Mouse (Mus musculus) liver, embryonic 12.5 days (tissue): Measurements from ENCODE around the gene Taf4. TPM values are rescaled to one million over a fixed set of nuclear protein-coding genes. Genes with fewer than 3 reads are reported as not detected.

Source experiments
- ATAC-seq: fragments of 200-750 bp; cut with Nextera tagmentation; 2 replicates; pipeline ENCODE4 v1.8.0; 2017; ENCODE audit warnings: moderate number of reproducible peaks, mild to moderate bottlenecking, moderate library complexity
- H3K27ac ChIP-seq: fragments of 300-500 bp; sonication (generic); 2 replicates; pipeline ENCODE4 v1.5.1; 2016; ENCODE audit warnings: mild to moderate bottlenecking
- H3K27me3 ChIP-seq: fragments of 300-500 bp; sonication (generic); replicated peaks from 2 replicates; pipeline ENCODE4 v1.6.1; 2016; ENCODE audit warnings: mild to moderate bottlenecking, moderate library complexity
- H3K36me3 ChIP-seq: fragments of 300-500 bp; sonication (generic); 2 replicates; pipeline ENCODE4 v1.6.1; 2016; ENCODE audit warnings: mild to moderate bottlenecking, moderate library complexity
- H3K4me1 ChIP-seq: fragments of 300-500 bp; sonication (generic); 2 replicates; pipeline ENCODE4 v1.6.1; 2016
- H3K4me2 ChIP-seq: fragments of 300-500 bp; sonication (generic); 2 replicates; pipeline ENCODE4 v1.6.1; 2016; ENCODE audit warnings: mild to moderate bottlenecking, moderate library complexity
- H3K4me3 ChIP-seq: fragments of 300-500 bp; sonication (generic); 2 replicates; pipeline ENCODE4 v1.5.1; 2016; ENCODE audit warnings: mild to moderate bottlenecking, moderate library complexity
- H3K9ac ChIP-seq: fragments of 300-500 bp; sonication (generic); 2 replicates; pipeline ENCODE4 v1.6.1; 2016; ENCODE audit warnings: mild to moderate bottlenecking, moderate library complexity
- H3K9me3 ChIP-seq: fragments of 300-500 bp; sonication (generic); replicated peaks from 2 replicates; pipeline ENCODE4 v1.6.1; 2016; ENCODE audit warnings: mild to moderate bottlenecking, moderate library complexity
- WGBS: fragments of 180-500 bp; shearing (Covaris S2); methylation state at CpG from one replicate; pipeline ENCODE4 v1.1.7; 2016; ENCODE audit not compliant: insufficient replicate concordance; 5-methylcytosine and 5-hydroxymethylcytosine counted together
- polyA plus RNA-seq: library from polyadenylated mRNA; unstranded; fragments of >200 nt; fragmentation: Nextera tagmentation; extraction: Ambion mirVana; gene quantifications from 2 replicates; pipeline ENCODE4 v1.2.1, GENCODE M21; 2016

The Taf4 gene
- polyA plus RNA-seq, 1 experiment from 2014 or later = 2.6 TPM

DNA sequence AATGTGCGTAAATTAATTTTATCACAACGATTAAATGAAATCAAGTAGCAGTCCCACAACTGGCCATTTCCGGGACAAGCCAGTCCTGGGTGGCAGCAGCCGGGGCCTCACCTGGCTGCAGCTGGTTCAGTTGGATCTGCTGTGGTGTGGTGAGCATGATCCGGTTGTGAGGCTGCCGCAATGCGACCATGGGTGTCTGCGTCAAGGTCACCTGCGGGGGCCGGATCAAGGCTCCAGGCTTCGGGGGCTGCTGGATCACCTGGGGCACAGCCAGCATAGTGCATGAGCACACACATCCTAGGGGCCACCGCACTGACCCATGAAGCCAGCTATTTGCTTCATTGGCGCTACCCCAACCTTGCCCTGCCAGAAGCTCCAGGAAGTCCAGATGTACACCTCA is 47.3 kb downstream of the Taf4 start:
- Histone ChIP-seq H3K4me2 (no peak overlapping the region), H3K27ac (no peak overlapping the region), H3K9me3 (no peaks in the 10 kb centered on the region), H3K4me1 (no peaks in the 10 kb centered on the region), H3K9ac (no peak overlapping the region), H3K4me3 (no peak overlapping the region), H3K27me3 (no peaks in the 10 kb centered on the region), H3K36me3 (peaks cover 97% of the 10 kb centered on the region)
- no peak for ATAC-seq
- WGBS = 93% methylated on average over 13 of the region's 13 CpGs

- no peak overlapping the region for H3K9ac ChIP-seq
- no peak overlapping the region for H3K4me2 ChIP-seq
- no peaks in the 10 kb centered on the region for H3K4me1 ChIP-seq
- H3K36me3 ChIP-seq = peaks cover 97% of the 10 kb centered on the region
- WGBS = 87% methylated on average over 6 of the region's 6 CpGs
- H3K9me3 ChIP-seq = no peaks in the 10 kb centered on the region
- no peak for ATAC-seq
- no peaks in the 10 kb centered on the region for H3K27me3 ChIP-seq
- no peak overlapping the region for H3K27ac ChIP-seq
- H3K4me3 ChIP-seq = no peak overlapping the region
Measured at GRCm38 (mm10) chr2:179924038-179924437, 52.4 kb downstream of the Taf4 start.

DNA sequence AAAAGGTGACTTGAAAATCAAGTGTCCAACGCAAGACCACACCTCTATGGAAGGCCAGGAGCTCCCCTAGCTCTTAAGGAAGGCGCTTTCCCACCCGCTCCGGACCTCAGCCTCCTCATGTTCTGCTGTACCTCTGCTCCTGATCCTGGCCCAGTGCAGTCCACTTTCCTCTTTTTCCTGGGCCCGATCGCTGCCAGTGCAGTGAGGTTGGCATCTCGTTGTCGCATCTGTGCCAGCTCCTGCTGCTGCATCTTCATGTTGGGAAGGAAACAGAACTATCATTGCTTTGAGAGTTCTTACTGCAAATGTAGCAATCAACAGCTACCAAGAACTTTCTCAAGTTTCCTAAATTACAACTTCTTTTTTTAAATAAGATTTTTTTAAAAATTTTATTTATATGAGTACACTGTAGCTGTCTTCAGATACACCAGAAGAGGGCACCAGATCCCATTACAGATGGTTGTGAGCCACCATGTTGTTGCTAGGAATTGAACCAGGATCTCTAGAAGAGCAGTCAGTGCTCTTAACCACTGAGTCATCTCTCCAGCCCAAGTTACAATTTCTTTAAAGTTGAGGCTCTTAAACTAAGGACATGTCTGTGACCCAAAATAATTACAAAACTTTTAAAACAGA is 55.3 kb downstream of the Taf4 start:
- no peak overlapping the region for H3K4me2 ChIP-seq
- H3K27ac ChIP-seq = no peak overlapping the region
- no peak for ATAC-seq
- peaks cover 99% of the 10 kb centered on the region for H3K36me3 ChIP-seq
- no peak overlapping the region for H3K9ac ChIP-seq
- no peaks in the 10 kb centered on the region for H3K27me3 ChIP-seq
- H3K4me1 ChIP-seq = no peaks in the 10 kb centered on the region
- H3K9me3 ChIP-seq = no peaks in the 10 kb centered on the region
- no peak overlapping the region for H3K4me3 ChIP-seq
- WGBS = 91% methylated on average over 8 of the region's 8 CpGs

- no peak overlapping the region for H3K9ac ChIP-seq
- H3K27ac ChIP-seq = no peak overlapping the region
- H3K36me3 ChIP-seq = peaks cover 98% of the 10 kb centered on the region
- H3K4me1 ChIP-seq = no peaks in the 10 kb centered on the region
- 74% methylated on average over 4 of the region's 4 CpGs for WGBS
- no peak overlapping the region for H3K4me3 ChIP-seq
- H3K4me2 ChIP-seq = no peak overlapping the region
- H3K9me3 ChIP-seq = no peaks in the 10 kb centered on the region
- H3K27me3 ChIP-seq = no peaks in the 10 kb centered on the region
- no peak for ATAC-seq
Measured at GRCm38 (mm10) chr2:179920042-179920441, 56.4 kb downstream of the Taf4 start.

DNA sequence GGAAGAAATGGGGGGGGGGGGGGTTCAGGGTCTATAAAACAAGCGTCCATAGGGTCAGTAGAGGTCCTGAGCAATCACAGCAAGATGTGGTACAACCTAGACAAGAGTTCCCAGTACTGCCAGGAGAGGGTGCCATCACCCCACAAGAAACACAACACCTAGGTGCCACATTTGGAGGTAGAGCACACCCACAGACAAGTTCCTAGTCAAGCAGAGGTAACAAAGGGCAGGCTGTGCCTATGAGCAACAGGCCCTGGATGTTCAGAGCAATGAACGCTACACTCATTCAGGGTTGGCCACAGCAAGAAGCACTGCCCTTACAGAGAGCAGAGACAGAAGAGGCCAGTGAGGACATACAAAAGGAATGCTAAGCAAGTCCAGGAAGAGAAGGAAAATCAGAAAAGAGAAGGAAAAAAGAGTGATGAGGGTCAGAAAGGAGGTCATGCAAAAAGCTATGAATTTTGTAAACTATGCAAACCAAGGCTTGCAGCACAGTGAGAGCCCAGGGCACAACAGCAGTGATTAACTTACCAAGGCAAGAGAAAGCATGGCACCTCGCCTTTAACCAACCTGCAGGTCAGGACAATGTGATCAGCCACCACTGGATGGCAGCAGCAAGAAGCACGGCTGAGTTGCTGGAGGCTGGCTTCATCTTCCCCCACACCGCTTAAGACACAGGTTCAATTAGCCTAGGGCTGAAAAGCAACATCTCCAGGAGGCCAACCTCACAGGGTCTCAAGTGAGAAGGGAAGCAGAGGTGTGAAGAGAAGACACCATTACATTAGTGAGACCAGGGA is 59.4 kb downstream of the Taf4 start:
- WGBS = 43% methylated on average over 5 of the region's 5 CpGs
- H3K27me3 ChIP-seq = no peaks in the 10 kb centered on the region
- H3K36me3 ChIP-seq = peaks cover 98% of the 10 kb centered on the region

GRCm38 (mm10) chr2:179914246-179914645 is 62.2 kb downstream of the Taf4 start:
- Histone ChIP-seq H3K27ac (no peak overlapping the region), H3K4me1 (no peaks in the 10 kb centered on the region), H3K36me3 (peaks cover 79% of the 10 kb centered on the region), H3K27me3 (no peaks in the 10 kb centered on the region), H3K4me3 (no peak overlapping the region), H3K9ac (no peak overlapping the region), H3K4me2 (no peak overlapping the region), H3K9me3 (no peaks in the 10 kb centered on the region)
- ATAC-seq = no peak
- WGBS = 76% methylated on average over 2 of the region's 2 CpGs

More for the DNA sequence above, 59.4 kb downstream of the Taf4 start:
- Histone ChIP-seq H3K4me3 (no peak overlapping the region), H3K9ac (no peak overlapping the region), H3K4me1 (no peaks in the 10 kb centered on the region), H3K4me2 (no peak overlapping the region), H3K9me3 (no peaks in the 10 kb centered on the region), H3K27ac (no peak overlapping the region)
- ATAC-seq = peak; percentile 63

DNA sequence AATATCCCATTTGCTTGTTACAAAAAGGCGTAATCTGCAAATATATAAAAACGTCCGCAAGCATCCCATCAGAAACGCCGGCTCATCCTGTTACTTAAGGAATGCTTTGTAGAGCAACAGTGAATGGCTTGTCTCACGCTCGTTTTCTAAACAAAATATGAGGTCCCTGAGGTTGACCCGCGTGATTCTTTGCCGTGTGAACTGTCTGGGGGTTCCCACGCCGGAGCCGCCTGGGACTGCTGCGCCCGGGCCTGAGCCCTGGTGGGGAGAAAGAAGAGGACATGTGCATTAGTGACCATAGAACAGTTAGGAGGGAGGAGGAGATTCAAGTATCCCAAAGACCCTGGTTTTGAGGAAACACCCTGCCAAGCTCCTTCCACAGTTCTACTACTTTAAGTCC is 63.1 kb downstream of the Taf4 start:
- H3K4me2 ChIP-seq = no peak overlapping the region
- no peak overlapping the region for H3K9ac ChIP-seq
- H3K36me3 ChIP-seq = peaks cover 71% of the 10 kb centered on the region
- H3K27ac ChIP-seq = no peak overlapping the region
- H3K4me3 ChIP-seq = no peak overlapping the region
- WGBS = 90% methylated on average over 15 of the region's 15 CpGs
- H3K27me3 ChIP-seq = no peaks in the 10 kb centered on the region
- no peaks in the 10 kb centered on the region for H3K4me1 ChIP-seq
- H3K9me3 ChIP-seq = no peaks in the 10 kb centered on the region
- no peak for ATAC-seq

DNA sequence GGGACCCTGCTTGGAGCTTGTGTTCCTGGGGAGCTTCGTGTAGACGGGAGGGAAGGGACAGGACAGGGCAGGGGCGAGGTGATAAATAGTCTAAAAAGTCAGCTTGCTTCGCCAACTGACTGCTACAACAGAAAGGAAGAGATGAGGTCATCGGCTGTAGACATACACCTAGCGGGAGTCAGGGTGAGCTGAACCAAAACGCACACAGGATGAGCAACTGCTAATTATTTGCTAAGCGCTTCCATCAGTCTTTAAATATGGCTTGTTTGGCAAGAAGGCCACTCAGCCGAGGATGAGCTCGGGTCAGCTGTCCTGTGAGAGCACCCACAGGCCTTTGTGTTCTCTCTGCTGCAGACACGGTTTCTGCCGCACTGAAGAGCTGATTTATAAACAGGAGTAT is 63.5 kb downstream of the Taf4 start:
- Histone ChIP-seq H3K4me2 (no peak overlapping the region), H3K4me1 (no peaks in the 10 kb centered on the region), H3K9me3 (no peaks in the 10 kb centered on the region), H3K9ac (no peak overlapping the region), H3K36me3 (peaks cover 66% of the 10 kb centered on the region), H3K4me3 (no peak overlapping the region), H3K27me3 (no peaks in the 10 kb centered on the region), H3K27ac (no peak overlapping the region)
- ATAC-seq = no peak
- 74% methylated on average over 12 of the region's 12 CpGs for WGBS

DNA sequence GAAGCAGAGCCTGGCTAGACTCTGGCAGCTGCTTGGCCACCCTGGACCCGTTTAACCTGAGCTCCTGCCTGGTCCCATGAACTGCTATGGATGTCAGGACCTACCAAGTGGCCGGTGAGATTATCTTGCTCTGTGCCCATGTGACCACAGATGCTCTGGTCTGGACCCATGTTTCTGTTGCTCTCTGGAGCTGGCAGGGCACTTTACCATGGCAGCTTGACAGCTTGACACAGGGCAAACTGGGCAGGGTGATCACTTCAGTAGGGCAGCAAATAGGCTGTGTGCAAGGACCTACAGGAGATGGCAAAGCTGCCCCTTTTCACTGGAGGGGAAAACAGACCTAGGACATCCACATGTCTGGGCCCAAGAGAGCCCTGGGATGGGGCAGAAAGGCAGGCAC is 79.5 kb downstream of the Taf4 start:
- H3K9ac ChIP-seq = no peak overlapping the region
- ATAC-seq = no peak
- no peak overlapping the region for H3K4me3 ChIP-seq
- H3K27ac ChIP-seq = no peak overlapping the region
- H3K4me2 ChIP-seq = no peak overlapping the region
- no peaks in the 10 kb centered on the region for H3K4me1 ChIP-seq
- WGBS = 69% methylated on average over 2 of the region's 2 CpGs
- no peaks in the 10 kb centered on the region for H3K36me3 ChIP-seq
- H3K9me3 ChIP-seq = no peaks in the 10 kb centered on the region
- no peaks in the 10 kb centered on the region for H3K27me3 ChIP-seq

- Histone ChIP-seq H3K27ac (no peak overlapping the region), H3K4me1 (no peaks in the 10 kb centered on the region), H3K9ac (no peak overlapping the region), H3K36me3 (no peaks in the 10 kb centered on the region), H3K9me3 (no peaks in the 10 kb centered on the region), H3K27me3 (no peaks in the 10 kb centered on the region), H3K4me3 (no peak overlapping the region), H3K4me2 (no peak overlapping the region)
- no peak for ATAC-seq
- WGBS = 63% methylated on average over 3 of the region's 3 CpGs
Measured at GRCm38 (mm10) chr2:179891048-179891447, 85.4 kb downstream of the Taf4 start.

DNA sequence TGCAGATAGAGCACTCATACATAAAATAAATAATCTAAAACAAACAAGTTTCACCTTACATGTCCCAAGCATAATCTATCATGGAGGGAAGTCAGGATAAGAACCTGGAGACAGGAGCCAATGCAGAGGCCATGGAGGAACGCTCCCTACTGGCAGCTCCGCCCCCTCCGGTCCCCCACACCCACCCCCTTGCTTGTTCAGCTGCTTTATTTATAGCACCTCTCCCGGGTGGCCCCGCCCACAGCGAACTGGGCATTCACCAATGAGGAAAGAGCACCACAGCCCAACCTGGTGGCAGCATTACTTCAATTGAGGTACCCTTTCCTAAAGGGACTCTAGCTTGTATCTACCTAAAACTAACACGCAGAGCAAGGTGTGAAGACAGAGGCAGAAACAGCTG is 91.9 kb downstream of the Taf4 start:
- H3K4me2 ChIP-seq = no peak overlapping the region
- no peak overlapping the region for H3K27ac ChIP-seq
- no peak overlapping the region for H3K9ac ChIP-seq
- no peaks in the 10 kb centered on the region for H3K27me3 ChIP-seq
- no peaks in the 10 kb centered on the region for H3K9me3 ChIP-seq
- no peak overlapping the region for H3K4me3 ChIP-seq
- no peak for ATAC-seq
- H3K36me3 ChIP-seq = no peaks in the 10 kb centered on the region
- WGBS = 28% methylated on average over 7 of the region's 7 CpGs
- no peaks in the 10 kb centered on the region for H3K4me1 ChIP-seq

- H3K27me3 ChIP-seq = no peaks in the 10 kb centered on the region
- no peak for ATAC-seq
- no peaks in the 10 kb centered on the region for H3K9me3 ChIP-seq
- no peaks in the 10 kb centered on the region for H3K36me3 ChIP-seq
- 61% methylated on average over 9 of the region's 9 CpGs for WGBS
- no peak overlapping the region for H3K4me2 ChIP-seq
- no peak overlapping the region for H3K4me3 ChIP-seq
- H3K9ac ChIP-seq = no peak overlapping the region
- H3K27ac ChIP-seq = no peak overlapping the region
- no peaks in the 10 kb centered on the region for H3K4me1 ChIP-seq
Measured at GRCm38 (mm10) chr2:179877551-179878215, 98.8 kb downstream of the Taf4 start.
